Mouse (Mus musculus) erythroblast, embryonic 14.5 days (primary cell): ENCODE measurements around the gene Kiz.

ENCODE experiments used
- GATA1 ChIP-seq: IDR thresholded peaks from 2 replicates; pipeline ENCODE4 v1.6.1; 2012; ENCODE audit warnings: low read length, inconsistent platforms, mixed read lengths
- TAL1 ChIP-seq: IDR thresholded peaks from 3 replicates; pipeline ENCODE4 v1.6.1; 2012; ENCODE audit warnings: low read length, inconsistent platforms, mixed read lengths

DNA sequence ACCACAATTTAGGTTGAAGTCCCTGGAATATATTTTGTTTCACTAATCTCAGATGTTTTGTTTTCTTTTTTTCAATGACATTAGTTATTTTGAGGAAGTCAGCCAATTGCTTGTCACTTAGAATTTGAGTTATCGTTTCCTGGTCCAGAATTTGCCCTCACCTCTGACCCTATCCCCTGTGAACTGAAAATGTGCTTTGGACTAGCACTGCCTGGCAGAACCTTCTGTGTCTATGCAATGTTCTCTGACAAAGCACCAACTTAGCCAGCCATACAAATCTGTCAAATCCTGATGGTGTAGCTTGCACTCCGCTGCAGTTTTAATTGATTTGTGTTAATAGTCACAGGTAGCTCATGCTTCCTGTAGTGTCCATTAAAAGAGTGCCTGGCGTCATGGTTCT lies 10.1 kb downstream of the Kiz start:
- no peak for TF ChIP-seq GATA1
- no peak for TF ChIP-seq TAL1
